Mouse (Mus musculus): ENCODE data around the gene Usp36.
A peak's percentile ranks its signal among the peaks of the same experiment; 100 is the strongest.

The Usp36 gene

GRCm38 (mm10) chr11:118297967-118298366, 7.9 kb upstream of the Usp36 start:
- DNase-seq = no peak

DNA sequence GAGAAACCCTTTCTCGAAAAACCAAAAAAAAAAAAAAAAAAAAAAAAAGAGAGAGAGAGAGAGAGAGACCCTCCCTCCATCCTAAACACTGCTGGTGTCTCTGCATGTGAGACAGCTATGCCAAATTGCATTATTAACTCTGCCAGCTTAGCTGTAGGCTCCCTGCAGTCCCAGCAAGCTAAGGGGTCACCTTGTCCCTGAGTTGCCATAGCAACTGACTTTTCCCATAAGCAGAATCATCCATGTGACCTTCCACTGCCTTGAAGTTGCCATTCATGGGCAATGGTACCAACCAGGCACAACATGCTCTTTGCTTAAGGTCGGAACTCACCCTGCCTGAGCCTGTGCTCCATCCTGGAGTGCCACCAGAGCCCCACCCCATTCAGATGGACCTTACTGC, 5.0 kb upstream of the Usp36 start:
- no peak for DNase-seq

GRCm38 (mm10) chr11:118292671-118293070, 2.6 kb upstream of the Usp36 start:
- peak; percentile 6 for DNase-seq

- peak; percentile 36 for DNase-seq
Measured at GRCm38 (mm10) chr11:118289562-118289961, 482 bp downstream of the Usp36 start.

GRCm38 (mm10) chr11:118289037-118289511, 970 bp downstream of the Usp36 start:
- DNase-seq = peak; percentile 58

DNA sequence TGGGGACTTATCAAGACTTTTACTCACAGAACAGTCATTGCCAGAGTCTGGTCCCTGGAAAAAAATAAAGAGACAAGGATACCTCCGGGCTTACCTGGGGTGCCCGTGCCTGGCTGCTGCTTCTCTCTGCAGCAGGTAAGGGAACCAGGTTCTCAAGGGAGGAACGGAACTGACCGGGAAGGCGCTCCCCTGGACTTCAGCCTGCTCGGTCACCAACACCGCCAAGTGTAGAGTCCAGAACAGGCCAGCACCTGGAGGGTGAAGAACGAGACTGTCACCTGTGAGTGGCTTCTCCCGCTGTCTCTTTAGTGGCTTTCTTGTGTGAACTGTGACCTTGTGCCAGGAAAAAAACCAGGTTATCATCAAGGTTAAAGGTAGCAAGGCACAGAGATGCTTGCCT, 2.5 kb downstream of the Usp36 start:
- no peak for DNase-seq

GRCm38 (mm10) chr11:118286434-118286833, 3.6 kb downstream of the Usp36 start:
- DNase-seq = no peak

GRCm38 (mm10) chr11:118285791-118286190, 4.3 kb downstream of the Usp36 start:
- no peak for DNase-seq

DNA sequence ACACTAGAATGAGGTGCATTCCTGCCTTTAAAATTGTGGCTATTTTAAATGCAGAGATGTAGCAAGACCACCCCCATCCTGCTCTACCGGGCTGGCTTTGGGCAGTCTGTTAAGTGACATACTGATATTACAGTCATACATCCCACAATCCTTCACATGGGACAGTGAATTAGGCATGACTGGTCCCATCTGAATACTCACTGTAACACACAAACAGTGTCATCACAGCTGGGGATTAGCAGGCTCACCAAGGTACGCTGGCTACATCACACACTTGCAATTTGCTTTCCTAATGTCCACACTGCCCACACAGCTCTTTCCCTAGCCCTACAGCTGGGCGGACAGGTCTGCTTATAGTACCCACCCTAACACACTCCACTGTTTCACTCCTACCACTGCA, 9.8 kb downstream of the Usp36 start:
- no peak for DNase-seq

GRCm38 (mm10) chr11:118276328-118276727, 13.7 kb downstream of the Usp36 start:
- DNase-seq = no peak

DNA sequence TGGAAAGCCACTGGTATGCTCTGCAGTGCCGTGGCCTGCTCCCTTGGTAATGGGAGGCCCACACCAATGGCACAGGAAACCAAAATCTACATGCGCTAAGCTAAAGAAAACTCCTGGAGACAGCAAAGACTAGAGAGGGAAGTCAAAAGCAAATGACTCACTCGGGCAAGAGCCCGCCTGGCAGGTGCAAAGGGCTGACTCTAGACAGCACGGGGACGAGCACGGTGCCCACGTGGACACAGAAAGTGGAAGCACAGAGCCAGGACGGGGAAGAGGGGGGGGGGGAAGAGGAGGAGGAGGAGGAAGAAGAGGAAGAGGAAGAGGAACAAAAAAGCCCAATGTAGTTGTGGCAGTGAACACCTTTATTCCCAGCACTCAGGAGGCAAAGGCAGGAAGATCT, 15.0 kb downstream of the Usp36 start:
- no peak for DNase-seq

GRCm38 (mm10) chr11:118269827-118270226, 20.2 kb downstream of the Usp36 start:
- peak; percentile 25 for DNase-seq

GRCm38 (mm10) chr11:118266666-118267046, 23.4 kb downstream of the Usp36 start:
- DNase-seq = no peak

DNA sequence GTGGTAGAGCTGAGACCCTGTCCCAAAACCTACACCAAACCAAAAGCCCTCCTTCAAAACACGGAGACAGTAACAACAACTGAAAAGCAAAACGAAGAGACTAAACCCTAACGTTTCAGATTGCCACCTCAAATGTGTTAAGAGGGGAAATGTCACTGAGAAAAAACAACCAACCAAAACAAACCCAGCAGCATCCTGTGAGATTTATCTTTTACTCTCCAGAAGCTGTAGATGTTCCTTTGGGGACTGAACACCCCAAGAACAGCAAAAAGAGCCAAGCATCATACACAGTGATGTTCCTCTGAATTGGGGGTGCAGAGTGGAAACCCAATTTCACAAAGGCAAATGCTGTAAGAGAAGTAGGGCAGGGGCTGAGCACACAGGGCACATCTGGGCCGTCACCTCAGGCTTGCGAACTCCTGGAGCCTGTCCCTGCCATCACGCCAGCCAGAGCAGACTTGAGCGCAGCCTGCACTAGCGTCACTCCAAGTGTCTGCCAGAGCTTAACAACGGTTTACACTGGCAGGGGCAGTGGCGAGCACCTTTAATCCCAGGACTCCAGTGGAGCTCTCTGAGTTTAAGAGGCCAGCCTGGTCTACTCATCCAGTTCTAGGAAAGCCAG, 23.9 kb downstream of the Usp36 start:
- DNase-seq = no peak

GRCm38 (mm10) chr11:118265621-118266020, 24.4 kb downstream of the Usp36 start:
- DNase-seq = no peak

DNA sequence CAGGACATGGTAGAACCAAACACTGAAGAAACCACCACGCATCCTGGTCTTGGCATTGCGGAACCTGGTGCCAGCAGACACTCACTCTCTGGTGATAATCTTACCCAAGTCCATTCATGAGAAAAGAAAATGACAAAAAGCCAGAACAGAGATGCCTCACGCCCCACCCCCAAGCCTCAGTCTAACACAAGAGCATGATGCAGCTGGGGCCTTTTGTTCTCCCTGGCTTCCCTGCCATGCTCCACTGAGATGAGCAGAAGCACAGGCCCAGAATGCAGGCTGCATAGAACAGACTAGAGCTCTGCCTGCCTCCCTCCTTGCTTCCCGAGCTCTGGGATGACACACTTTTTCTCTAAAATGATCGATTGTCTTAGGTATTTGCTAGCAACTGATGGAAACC, 26.9 kb downstream of the Usp36 start:
- DNase-seq = no peak

DNA sequence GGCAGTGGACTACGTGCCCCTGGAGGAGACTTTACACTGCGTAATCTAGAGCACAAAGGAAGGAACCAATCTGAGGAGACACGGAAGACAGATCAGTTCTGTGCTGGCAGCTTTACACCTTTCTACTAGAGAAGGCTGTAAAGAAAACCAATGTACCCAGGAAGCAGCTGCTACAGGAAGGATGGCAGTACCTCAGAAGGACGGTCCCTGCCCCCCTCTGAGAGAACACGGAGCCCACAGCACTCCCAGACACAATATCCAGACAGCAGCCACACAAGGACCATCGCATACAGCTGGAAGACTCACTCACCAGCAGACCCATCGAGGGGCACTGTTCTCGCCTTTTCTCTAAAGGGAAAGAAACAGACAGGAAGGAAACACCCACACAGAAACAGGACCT, 30.0 kb downstream of the Usp36 start:
- DNase-seq = no peak

- no peak for DNase-seq
Measured at GRCm38 (mm10) chr11:118259580-118259979, 30.5 kb downstream of the Usp36 start.

DNA sequence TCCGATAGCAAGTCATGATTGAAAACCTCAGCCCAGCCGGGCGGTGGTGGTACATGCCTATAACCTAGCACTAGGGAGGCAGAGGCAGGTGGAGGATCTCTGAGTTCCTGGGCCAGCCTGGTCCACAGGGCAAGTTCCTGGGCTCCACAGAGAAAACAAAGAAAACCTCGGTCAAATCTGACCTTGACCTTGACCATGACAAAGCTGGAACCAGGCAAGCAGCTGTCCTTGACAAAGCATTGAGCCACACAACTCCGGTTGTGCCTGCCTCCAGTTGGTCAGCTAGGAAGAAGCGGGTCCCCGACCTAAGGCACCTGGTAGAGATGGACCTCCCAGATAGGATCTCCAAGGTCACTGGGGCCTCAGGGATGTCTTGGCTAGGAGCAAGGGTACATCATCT, 33.7 kb downstream of the Usp36 start:
- no peak for DNase-seq

DNA sequence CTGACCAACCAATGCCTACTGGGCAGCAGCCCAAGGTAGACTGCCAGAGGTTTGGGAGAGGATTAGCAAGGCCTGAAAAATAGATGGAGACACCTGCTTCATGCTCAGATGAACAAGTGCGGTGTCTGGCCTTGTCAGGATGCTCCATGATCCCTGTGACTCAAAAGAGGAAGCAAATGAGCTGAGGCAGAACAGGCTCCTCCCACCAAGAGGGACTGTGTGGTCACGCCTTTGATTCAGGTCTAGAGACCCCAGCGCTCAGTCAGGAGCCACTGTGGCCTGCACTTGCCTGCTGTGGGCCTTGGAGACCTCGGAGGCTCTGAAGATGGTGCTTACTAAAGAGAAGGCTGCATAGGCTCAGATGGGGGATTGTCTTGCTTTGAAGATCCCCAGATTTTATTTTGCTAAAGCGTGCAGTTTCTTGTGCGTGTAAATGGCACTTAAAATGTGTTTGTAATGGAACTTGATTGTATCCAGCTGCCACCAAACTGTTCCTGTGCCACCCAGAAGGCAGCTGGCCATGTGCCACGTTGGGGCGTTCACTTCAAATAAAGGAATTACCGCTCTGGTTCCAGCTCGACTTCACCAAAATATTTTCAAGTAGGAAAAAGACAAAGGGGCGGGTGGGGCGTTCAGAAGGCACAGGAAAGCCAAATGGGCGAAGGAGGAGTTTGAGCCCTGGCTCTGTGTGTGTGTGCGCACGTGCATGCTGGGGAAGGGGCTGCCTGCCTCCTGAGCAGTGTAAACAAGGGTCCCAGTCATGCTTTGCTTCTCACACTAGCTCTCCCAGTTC, 35.7 kb downstream of the Usp36 start:
- peak; percentile 19 for DNase-seq

GRCm38 (mm10) chr11:118253447-118254158, 36.4 kb downstream of the Usp36 start:
- DNase-seq = no peak

GRCm38 (mm10) chr11:118249012-118249383, 41.0 kb downstream of the Usp36 start:
- no peak for DNase-seq

DNA sequence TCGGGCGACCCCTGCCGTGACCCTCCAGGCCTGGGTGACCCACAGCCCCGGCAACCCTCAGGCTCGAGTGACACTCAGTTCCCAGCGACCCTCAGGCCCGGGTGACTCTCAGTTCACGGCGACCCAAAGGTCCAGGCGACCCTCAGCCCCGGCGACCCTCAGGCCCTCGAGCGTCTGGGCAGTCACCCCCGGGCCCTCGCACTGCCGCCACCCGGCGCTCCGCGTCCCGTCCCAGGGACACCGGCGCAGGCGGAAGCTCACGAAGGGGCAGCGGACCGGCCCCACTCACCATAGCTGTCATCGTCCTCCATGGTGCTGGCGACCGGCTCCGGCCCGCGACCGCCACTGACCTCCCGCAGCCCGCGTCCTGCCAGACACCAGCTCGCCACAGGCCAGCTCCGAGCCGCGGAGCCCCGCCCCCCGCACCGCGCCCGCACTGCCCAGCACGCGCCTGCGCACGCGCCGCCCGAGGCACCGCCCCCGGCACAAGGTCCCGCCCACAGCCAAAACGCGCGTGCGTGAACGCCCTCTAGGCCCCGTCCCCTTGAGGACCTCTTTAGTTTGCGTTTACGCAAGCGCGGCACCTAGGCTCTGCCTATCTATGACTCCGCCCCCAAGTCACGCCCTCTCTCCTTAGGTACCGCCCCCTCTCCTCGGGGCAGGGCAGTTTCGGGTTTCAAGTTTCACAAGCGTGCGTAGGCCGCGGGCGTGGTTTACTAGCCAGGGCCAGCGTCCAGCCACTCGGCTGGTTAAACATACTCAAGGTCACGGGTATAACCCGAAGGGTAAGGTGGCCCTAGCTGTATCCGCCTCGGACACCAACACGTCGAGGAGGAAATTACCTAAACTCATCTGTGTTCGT, 41.7 kb downstream of the Usp36 start, which contains the start of gene Cyth1:
Cyth1 (minus strand) TSS at position 443 of the 862 bp plus-strand sequence.
- DNase-seq = peak; percentile 99
